Mouse (Mus musculus): Measurements from ENCODE around the gene Gm4201. TPM values are rescaled to one million over a fixed set of nuclear protein-coding genes. Genes with fewer than 3 reads are reported as not detected.

Gm4201 gene
- polyA plus RNA-seq (2015; fragmentation: Illumina TruSeq; extraction: RNeasy Lipid Tissue Mini Kit (QIAGEN cat#74804); ENCODE audit: insufficient read depth, low replicate concordance) = not detected

DNA sequence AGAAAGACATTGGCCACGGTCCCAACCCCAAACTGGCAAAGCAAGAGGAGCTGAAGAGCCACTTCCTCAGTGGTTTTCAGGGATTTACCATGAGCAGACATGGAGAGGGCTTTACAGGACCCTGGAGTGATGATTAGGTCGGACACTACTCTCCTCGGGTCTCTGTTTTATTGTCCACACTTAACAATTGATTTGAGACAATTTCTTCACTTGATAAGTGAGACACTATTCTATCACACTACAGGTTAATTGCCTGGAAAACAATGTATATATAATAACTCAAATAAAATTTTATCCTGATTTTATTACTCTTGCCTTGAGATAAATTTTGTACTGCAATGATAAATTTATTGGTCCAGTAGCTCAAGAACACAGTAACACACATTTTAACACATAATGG lies at the start of gene Gm4201:
Gene Gm4201, minus strand, starts transcription at position 101 of the 400 bp plus-strand sequence.

DNA sequence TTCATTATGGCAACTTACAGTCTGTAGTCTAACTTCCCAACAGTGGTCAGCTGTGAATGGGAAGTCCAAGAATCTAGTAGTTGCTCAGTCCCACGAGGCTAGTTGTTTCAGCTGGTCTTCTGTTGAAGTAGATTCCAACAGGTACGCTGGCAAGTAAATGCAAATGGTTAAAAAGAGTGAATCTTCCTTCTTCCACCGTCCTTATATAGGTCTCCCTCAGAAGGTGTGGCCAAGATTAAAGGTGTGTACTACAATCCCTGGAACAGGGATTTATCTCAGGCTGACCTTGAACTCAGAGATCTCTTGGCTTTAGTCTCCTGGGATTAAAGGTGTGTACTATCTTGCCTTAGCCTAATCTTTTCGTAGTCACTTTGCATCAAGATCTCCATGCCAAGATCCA lies 22.9 kb upstream of the Gm4201 start, which contains the start of gene Gm4565:
Gene Gm4565, minus strand, starts transcription at position 101 of the 400 bp plus-strand sequence.

GRCm38 (mm10) chr7:22534787-22535186 lies 30.4 kb downstream of the Gm4201 start, which contains the start of gene Gm8677:
TSS of gene Gm8677 (minus strand) at chr7:22534887.

GRCm38 (mm10) chr7:22522667-22523066 lies 42.5 kb downstream of the Gm4201 start, which contains the start of gene Vmn1r152:
TSS of gene Vmn1r152 (plus strand) at chr7:22522967.

Other genes starting within 250 kb of the Gm4201 start
- not detected for gene Gm4187, start 235.6 kb downstream of the Gm4201 start, polyA plus RNA-seq (2015; fragmentation: Illumina TruSeq; extraction: RNeasy Lipid Tissue Mini Kit (QIAGEN cat#74804); ENCODE audit: insufficient read depth, low replicate concordance)
- not detected for gene Gm8660, start 194.3 kb downstream of the Gm4201 start, polyA plus RNA-seq (2015; fragmentation: Illumina TruSeq; extraction: RNeasy Lipid Tissue Mini Kit (QIAGEN cat#74804); ENCODE audit: insufficient read depth, low replicate concordance)
- gene Vmn1r148, start 151.8 kb downstream of the Gm4201 start, polyA plus RNA-seq (2015; fragmentation: Illumina TruSeq; extraction: RNeasy Lipid Tissue Mini Kit (QIAGEN cat#74804); ENCODE audit: insufficient read depth, low replicate concordance) = not detected
- gene Vmn1r149, start 127.1 kb downstream of the Gm4201 start, polyA plus RNA-seq (2015; fragmentation: Illumina TruSeq; extraction: RNeasy Lipid Tissue Mini Kit (QIAGEN cat#74804); ENCODE audit: insufficient read depth, low replicate concordance) = not detected
- not detected for gene Gm10665, start 101.3 kb downstream of the Gm4201 start, polyA plus RNA-seq (2015; fragmentation: Illumina TruSeq; extraction: RNeasy Lipid Tissue Mini Kit (QIAGEN cat#74804); ENCODE audit: insufficient read depth, low replicate concordance)
- not detected for gene Vmn1r151, start 65.7 kb downstream of the Gm4201 start, polyA plus RNA-seq (2015; fragmentation: Illumina TruSeq; extraction: RNeasy Lipid Tissue Mini Kit (QIAGEN cat#74804); ENCODE audit: insufficient read depth, low replicate concordance)
- gene Vmn1r152, start 42.4 kb downstream of the Gm4201 start, polyA plus RNA-seq (2015; fragmentation: Illumina TruSeq; extraction: RNeasy Lipid Tissue Mini Kit (QIAGEN cat#74804); ENCODE audit: insufficient read depth, low replicate concordance) = not detected
- gene Gm8677, start 30.5 kb downstream of the Gm4201 start, polyA plus RNA-seq (2015; fragmentation: Illumina TruSeq; extraction: RNeasy Lipid Tissue Mini Kit (QIAGEN cat#74804); ENCODE audit: insufficient read depth, low replicate concordance) = not detected
- gene Gm4565, start 22.8 kb upstream of the Gm4201 start, polyA plus RNA-seq (2015; fragmentation: Illumina TruSeq; extraction: RNeasy Lipid Tissue Mini Kit (QIAGEN cat#74804); ENCODE audit: insufficient read depth, low replicate concordance) = not detected
- gene Vmn1r155, start 92.7 kb upstream of the Gm4201 start, polyA plus RNA-seq (2015; fragmentation: Illumina TruSeq; extraction: RNeasy Lipid Tissue Mini Kit (QIAGEN cat#74804); ENCODE audit: insufficient read depth, low replicate concordance) = not detected
- not detected for gene Gm8693, start 127.0 kb upstream of the Gm4201 start, polyA plus RNA-seq (2015; fragmentation: Illumina TruSeq; extraction: RNeasy Lipid Tissue Mini Kit (QIAGEN cat#74804); ENCODE audit: insufficient read depth, low replicate concordance)
- gene Gm4567, start 154.4 kb upstream of the Gm4201 start, polyA plus RNA-seq (2015; fragmentation: Illumina TruSeq; extraction: RNeasy Lipid Tissue Mini Kit (QIAGEN cat#74804); ENCODE audit: insufficient read depth, low replicate concordance) = not detected
- gene Vmn1r157, start 196.4 kb upstream of the Gm4201 start, polyA plus RNA-seq (2015; fragmentation: Illumina TruSeq; extraction: RNeasy Lipid Tissue Mini Kit (QIAGEN cat#74804); ENCODE audit: insufficient read depth, low replicate concordance) = not detected
- gene Vmn1r158, start 225.4 kb upstream of the Gm4201 start, polyA plus RNA-seq (2015; fragmentation: Illumina TruSeq; extraction: RNeasy Lipid Tissue Mini Kit (QIAGEN cat#74804); ENCODE audit: insufficient read depth, low replicate concordance) = not detected

All from spleen, adult 10 weeks (tissue).